Mouse (Mus musculus): Measurements from ENCODE around the gene Crybg2. TPM values are rescaled to one million over a fixed set of nuclear protein-coding genes. Genes with fewer than 3 reads are reported as not detected.

Gene Crybg2
- polyA plus RNA-seq, 1 experiment from 2014 or later, result 0.82 TPM

- Histone ChIP-seq H3K4me1 (peaks cover 69% of the 10 kb centered on the region), H3K9me3 (replicated peaks) (no peaks in the 10 kb centered on the region), H3K36me3 (peaks cover 7% of the 10 kb centered on the region), H3K4me3 (no peak overlapping the region), H3K27me3 (replicated peaks) (no peaks in the 10 kb centered on the region), H3K27ac (no peak overlapping the region), H3K9ac (no peak overlapping the region), H3K4me2 (no peak overlapping the region)
- no peak for ATAC-seq
- WGBS (ENCODE audit: insufficient replicate concordance), result 79% methylated on average over 15 of the region's 15 CpGs
These were observed 64.9 kb downstream of the Crybg2 start for GRCm38 (mm10) chr4:134125383-134126060.

GRCm38 (mm10) chr4:134126300-134127120, 65.9 kb downstream of the Crybg2 start:
- ATAC-seq, result no peak
- Histone ChIP-seq H3K9ac (no peak overlapping the region), H3K27me3 (replicated peaks) (no peaks in the 10 kb centered on the region), H3K27ac (no peak overlapping the region), H3K9me3 (replicated peaks) (no peaks in the 10 kb centered on the region), H3K4me2 (no peak overlapping the region), H3K4me3 (no peak overlapping the region), H3K36me3 (peaks cover 17% of the 10 kb centered on the region), H3K4me1 (peaks cover 73% of the 10 kb centered on the region)
- 83% methylated on average over 21 of the region's 21 CpGs for WGBS (ENCODE audit: insufficient replicate concordance)

- Histone ChIP-seq H3K9me3 (replicated peaks) (no peaks in the 10 kb centered on the region), H3K36me3 (peaks cover 20% of the 10 kb centered on the region), H3K9ac (0 out of 2 replicates have a peak overlapping the region, but pooled peaks have one; percentile 83), H3K4me3 (no peak overlapping the region), H3K27ac (no peak overlapping the region), H3K27me3 (replicated peaks) (no peaks in the 10 kb centered on the region), H3K4me1 (peaks cover 75% of the 10 kb centered on the region), H3K4me2 (peak overlapping the region; percentile 94)
- 77% methylated on average over 7 of the region's 7 CpGs for WGBS (ENCODE audit: insufficient replicate concordance)
- ATAC-seq, result no peak
These were observed 66.5 kb downstream of the Crybg2 start for GRCm38 (mm10) chr4:134127121-134127455.

DNA sequence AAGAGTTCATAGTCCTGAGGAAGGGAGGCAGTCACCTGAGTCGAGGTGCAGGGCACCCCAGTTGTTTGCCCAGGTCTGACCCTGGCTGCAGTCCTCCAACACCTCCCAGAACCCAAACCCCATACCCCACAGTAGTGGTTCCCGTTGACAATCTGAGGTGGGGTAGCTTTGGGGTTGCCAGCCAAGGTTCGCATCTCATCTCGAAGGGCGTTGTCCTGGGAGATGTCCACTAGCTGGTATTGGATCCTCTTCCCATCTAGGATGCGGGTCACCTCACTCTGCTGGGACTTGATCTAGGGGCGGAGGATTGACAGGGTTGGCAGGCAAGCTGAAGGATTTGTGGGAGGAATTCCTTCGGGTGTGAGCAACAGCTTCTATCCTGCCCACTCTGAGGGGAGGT, 67.2 kb downstream of the Crybg2 start:
- no peak for ATAC-seq
- peak overlapping the region; percentile 75 for H3K4me3 ChIP-seq
- peaks cover 27% of the 10 kb centered on the region for H3K36me3 ChIP-seq
- H3K4me2 ChIP-seq, result peak overlapping the region; percentile 94
- H3K27ac ChIP-seq, result no peak overlapping the region
- H3K9me3 ChIP-seq (replicated peaks), result no peaks in the 10 kb centered on the region
- H3K9ac ChIP-seq, result peak overlapping the region; percentile 83
- H3K27me3 ChIP-seq (replicated peaks), result no peaks in the 10 kb centered on the region
- H3K4me1 ChIP-seq, result peaks cover 75% of the 10 kb centered on the region
- WGBS (ENCODE audit: insufficient replicate concordance), result 42% methylated on average over 8 of the region's 8 CpGs

- Histone ChIP-seq H3K27ac (peak within 1 kb of the TSS; percentile 82), H3K4me2 (peak within 1 kb of the TSS; percentile 94), H3K9me3 (replicated peaks) (no peaks in the 10 kb centered on the region), H3K4me1 (peaks cover 74% of the 10 kb centered on the region), H3K9ac (peak within 1 kb of the TSS; percentile 83), H3K4me3 (peak within 1 kb of the TSS; percentile 75), H3K36me3 (peaks cover 27% of the 10 kb centered on the region), H3K27me3 (replicated peaks) (no peaks in the 10 kb centered on the region)
- under 1% methylated on average over 50 of the region's 50 CpGs for WGBS (ENCODE audit: insufficient replicate concordance)
- ATAC-seq, result peak; percentile 89
These were observed 67.8 kb downstream of the Crybg2 start, which contains the start of gene Sh3bgrl3 for GRCm38 (mm10) chr4:134128221-134128982. TSS of gene Sh3bgrl3 (minus strand) at chr4:134128789.

DNA sequence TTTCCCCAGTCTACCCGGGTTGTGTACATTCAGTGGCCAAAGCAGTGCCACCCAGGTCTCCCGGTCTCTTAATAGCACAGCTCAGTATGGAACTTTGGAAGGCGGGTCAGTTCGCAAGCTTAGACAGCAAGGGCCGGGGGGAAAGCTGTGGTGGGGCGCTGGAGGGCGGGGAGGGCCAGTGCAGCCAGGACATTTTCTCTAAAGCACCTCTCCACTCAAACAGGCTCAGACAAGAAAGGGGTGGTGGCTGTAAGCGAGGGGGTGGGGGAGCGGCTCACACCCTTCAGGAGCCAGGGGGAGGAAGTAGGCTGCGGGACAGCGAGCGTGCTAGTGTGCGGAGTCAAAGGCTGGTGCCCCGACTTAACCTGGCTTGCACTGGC, 68.4 kb downstream of the Crybg2 start:
- ATAC-seq, result peak; percentile 50
- Histone ChIP-seq H3K36me3 (peaks cover 28% of the 10 kb centered on the region), H3K4me1 (peaks cover 68% of the 10 kb centered on the region), H3K27ac (peak overlapping the region; percentile 82), H3K4me3 (peak overlapping the region; percentile 75), H3K9me3 (replicated peaks) (no peaks in the 10 kb centered on the region), H3K27me3 (replicated peaks) (no peaks in the 10 kb centered on the region), H3K4me2 (peak overlapping the region; percentile 94), H3K9ac (peak overlapping the region; percentile 83)
- WGBS (ENCODE audit: insufficient replicate concordance), result 1% methylated on average over 14 of the region's 14 CpGs

GRCm38 (mm10) chr4:134129482-134129881, 68.9 kb downstream of the Crybg2 start:
- Histone ChIP-seq H3K36me3 (peaks cover 30% of the 10 kb centered on the region), H3K9ac (peak overlapping the region; percentile 83), H3K9me3 (replicated peaks) (no peaks in the 10 kb centered on the region), H3K4me2 (peak overlapping the region; percentile 94), H3K4me1 (peaks cover 63% of the 10 kb centered on the region), H3K27me3 (replicated peaks) (no peaks in the 10 kb centered on the region), H3K27ac (peak overlapping the region; percentile 82), H3K4me3 (peak overlapping the region; percentile 75)
- 21% methylated on average over 6 of the region's 6 CpGs for WGBS (ENCODE audit: insufficient replicate concordance)
- ATAC-seq, result no peak

GRCm38 (mm10) chr4:134132117-134132516, 71.5 kb downstream of the Crybg2 start:
- Histone ChIP-seq H3K4me2 (no peak overlapping the region), H3K4me1 (peaks cover 54% of the 10 kb centered on the region), H3K27ac (no peak overlapping the region), H3K4me3 (no peak overlapping the region), H3K27me3 (replicated peaks) (no peaks in the 10 kb centered on the region), H3K9ac (no peak overlapping the region), H3K9me3 (replicated peaks) (no peaks in the 10 kb centered on the region), H3K36me3 (peaks cover 32% of the 10 kb centered on the region)
- ATAC-seq, result no peak
- 77% methylated on average over 3 of the region's 3 CpGs for WGBS (ENCODE audit: insufficient replicate concordance)

DNA sequence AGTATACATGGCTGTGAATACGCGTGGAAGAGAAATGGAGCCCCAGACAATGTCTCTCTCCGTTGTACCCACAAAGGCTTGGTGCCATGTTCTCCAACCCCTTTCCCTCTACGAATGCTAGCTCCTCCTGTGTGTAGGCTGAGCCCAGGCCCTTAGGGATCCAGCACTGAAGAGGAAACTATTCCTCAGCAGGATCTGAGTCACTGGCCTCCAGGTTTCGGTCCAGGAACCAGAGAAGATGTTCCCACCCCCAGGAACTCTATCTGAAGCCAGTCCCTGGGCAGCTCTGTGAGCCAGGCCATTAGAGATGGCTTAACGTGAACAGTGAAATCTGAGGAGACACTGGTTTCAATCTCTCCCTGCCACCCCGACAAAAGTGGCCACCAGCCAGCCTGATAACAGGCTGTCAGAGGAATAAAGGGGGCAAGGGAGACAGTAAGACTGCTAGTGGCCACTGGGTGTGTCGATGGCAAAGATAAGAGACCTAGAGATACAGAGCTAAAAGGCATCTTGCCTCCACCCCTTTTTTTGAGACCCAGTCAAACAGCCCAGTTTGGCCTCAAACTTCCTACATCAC, 72.0 kb downstream of the Crybg2 start:
- Histone ChIP-seq H3K27ac (no peak overlapping the region), H3K4me1 (peaks cover 54% of the 10 kb centered on the region), H3K4me3 (no peak overlapping the region), H3K4me2 (no peak overlapping the region), H3K9me3 (replicated peaks) (no peaks in the 10 kb centered on the region), H3K9ac (no peak overlapping the region), H3K27me3 (replicated peaks) (no peaks in the 10 kb centered on the region), H3K36me3 (peaks cover 36% of the 10 kb centered on the region)
- no peak for ATAC-seq
- 53% methylated on average over 8 of the region's 8 CpGs for WGBS (ENCODE audit: insufficient replicate concordance)

DNA sequence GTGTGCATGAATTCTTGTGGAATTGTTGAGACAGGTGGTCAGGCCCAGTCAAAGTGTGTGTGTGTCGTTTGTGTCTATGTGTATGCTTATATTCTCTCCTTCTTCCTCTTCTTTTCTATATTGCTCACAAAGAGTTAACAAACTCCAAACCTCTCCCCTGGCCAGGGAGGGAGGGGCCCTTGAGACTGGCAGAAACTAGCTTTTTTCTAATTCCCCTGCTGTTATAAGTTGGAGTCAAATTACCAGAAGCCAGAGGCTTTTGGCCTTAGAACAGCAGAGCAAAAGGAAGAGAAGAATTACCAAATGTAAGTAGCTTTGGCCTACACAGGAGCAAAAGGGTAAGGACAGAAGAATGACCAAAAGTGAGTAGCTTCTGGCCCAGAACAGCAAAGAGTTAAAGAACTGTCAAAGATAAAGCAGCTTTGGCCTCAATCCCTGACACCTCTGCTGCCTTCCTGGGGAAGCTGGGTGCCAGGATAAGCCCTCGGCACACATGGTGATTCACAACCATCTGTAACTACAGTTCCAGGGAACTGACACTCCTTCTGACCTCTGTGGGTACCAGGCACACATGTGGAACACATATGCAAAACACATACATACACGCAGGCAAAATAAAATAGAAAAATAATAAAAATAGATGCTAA, 75.8 kb downstream of the Crybg2 start:
- WGBS (ENCODE audit: insufficient replicate concordance), result 39% methylated on average over 3 of the region's 3 CpGs
- Histone ChIP-seq H3K4me3 (no peak overlapping the region), H3K4me2 (no peak overlapping the region), H3K36me3 (peaks cover 46% of the 10 kb centered on the region), H3K4me1 (peaks cover 18% of the 10 kb centered on the region), H3K27ac (no peak overlapping the region), H3K27me3 (replicated peaks) (no peaks in the 10 kb centered on the region), H3K9ac (no peak overlapping the region), H3K9me3 (replicated peaks) (no peaks in the 10 kb centered on the region)
- no peak for ATAC-seq

DNA sequence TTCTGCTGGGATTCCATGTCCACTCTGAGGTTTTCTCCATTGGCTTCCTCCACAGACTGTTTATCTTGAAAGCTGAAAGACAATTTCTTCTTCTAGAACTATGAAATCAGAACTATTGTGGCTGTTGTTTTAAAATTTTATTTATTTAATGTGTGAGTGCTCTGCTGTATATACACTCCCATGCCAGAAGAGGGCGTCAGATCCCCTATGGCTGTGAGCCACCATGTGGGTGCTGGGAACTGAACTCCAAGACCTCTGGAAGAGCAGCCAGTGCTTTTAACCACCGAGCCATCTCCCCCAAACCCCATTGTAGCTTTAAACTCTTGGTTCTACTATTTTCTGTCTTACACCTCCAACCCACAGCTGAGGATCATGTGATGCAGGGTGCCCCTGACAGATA, 78.2 kb downstream of the Crybg2 start:
- Histone ChIP-seq H3K27ac (no peak overlapping the region), H3K9me3 (replicated peaks) (no peaks in the 10 kb centered on the region), H3K4me1 (peaks cover 18% of the 10 kb centered on the region), H3K4me2 (no peak overlapping the region), H3K9ac (no peak overlapping the region), H3K36me3 (peaks cover 40% of the 10 kb centered on the region), H3K27me3 (replicated peaks) (no peaks in the 10 kb centered on the region), H3K4me3 (no peak overlapping the region)
- no peak for ATAC-seq
- 72% methylated on average over 2 of the region's 2 CpGs for WGBS (ENCODE audit: insufficient replicate concordance)
